Mouse (Mus musculus): ENCODE measurements around the gene Gsx2. TPM values are rescaled to one million over a fixed set of nuclear protein-coding genes. Genes with fewer than 3 reads are reported as not detected.

The Gsx2 gene
- polyA plus RNA-seq, 1 experiment from 2014 or later = 0.18 TPM

- Histone ChIP-seq H3K4me2 (ENCODE audit: low read length) (no peak overlapping the region), H3K36me3 (ENCODE audit: control insufficient read depth, insufficient read depth, low read length) (no peaks in the 10 kb centered on the region), H3K9me3 (ENCODE audit: control insufficient read depth, low read length) (no peaks in the 10 kb centered on the region), H3K4me1 (ENCODE audit: control insufficient read depth, insufficient read depth, low read depth, low read length) (peaks cover 11% of the 10 kb centered on the region), H3K27ac (ENCODE audit: low read depth, low read length) (no peak overlapping the region), H3K27me3 (replicated peaks; ENCODE audit: control insufficient read depth, insufficient read depth, low read length) (peaks cover 64% of the 10 kb centered on the region), H3K9ac (ENCODE audit: low read depth, low read length) (no peak overlapping the region), H3K4me3 (ENCODE audit: low read length) (no peak overlapping the region)
- 11% methylated on average over 4 of the region's 4 CpGs for WGBS
- ATAC-seq = no peak
Measured at GRCm38 (mm10) chr5:75074132-75074531, 1.3 kb upstream of the Gsx2 start.

- H3K9me3 ChIP-seq (ENCODE audit: control insufficient read depth, low read length) = no peaks in the 10 kb centered on the region
- H3K4me2 ChIP-seq (ENCODE audit: low read length) = peak overlapping the region; percentile 60; the same call in 1 of the 2 replicates
- H3K27ac ChIP-seq (ENCODE audit: low read depth, low read length) = no peak overlapping the region
- no peak overlapping the region for H3K4me3 ChIP-seq (ENCODE audit: low read length)
- H3K9ac ChIP-seq (ENCODE audit: low read depth, low read length) = no peak overlapping the region
- H3K36me3 ChIP-seq (ENCODE audit: control insufficient read depth, insufficient read depth, low read length) = no peaks in the 10 kb centered on the region
- WGBS = 13% methylated on average over 15 of the region's 15 CpGs
- ATAC-seq = no peak; the same call in 1 of the 2 replicates
- peaks cover 66% of the 10 kb centered on the region for H3K27me3 ChIP-seq (replicated peaks; ENCODE audit: control insufficient read depth, insufficient read depth, low read length)
- H3K4me1 ChIP-seq (ENCODE audit: control insufficient read depth, insufficient read depth, low read depth, low read length) = peaks cover 11% of the 10 kb centered on the region
Measured at GRCm38 (mm10) chr5:75074537-75075382, 641 bp upstream of the Gsx2 start.

- 3% methylated on average over 17 of the region's 17 CpGs for WGBS
- Histone ChIP-seq H3K4me1 (ENCODE audit: control insufficient read depth, insufficient read depth, low read depth, low read length) (peaks cover 11% of the 10 kb centered on the region), H3K4me3 (ENCODE audit: low read length) (peak overlapping the region; percentile 38), H3K4me2 (ENCODE audit: low read length) (peak overlapping the region; percentile 60), H3K36me3 (ENCODE audit: control insufficient read depth, insufficient read depth, low read length) (no peaks in the 10 kb centered on the region), H3K9me3 (ENCODE audit: control insufficient read depth, low read length) (no peaks in the 10 kb centered on the region), H3K27me3 (replicated peaks; ENCODE audit: control insufficient read depth, insufficient read depth, low read length) (peaks cover 71% of the 10 kb centered on the region), H3K9ac (ENCODE audit: low read depth, low read length) (no peak overlapping the region), H3K27ac (ENCODE audit: low read depth, low read length) (no peak overlapping the region)
- ATAC-seq = no peak
Measured at GRCm38 (mm10) chr5:75076326-75077050, 1.1 kb downstream of the Gsx2 start.

- H3K27ac ChIP-seq (ENCODE audit: low read depth, low read length) = no peak overlapping the region
- no peak overlapping the region for H3K4me3 ChIP-seq (ENCODE audit: low read length)
- H3K9me3 ChIP-seq (ENCODE audit: control insufficient read depth, low read length) = no peaks in the 10 kb centered on the region
- WGBS = under 1% methylated on average over 19 of the region's 19 CpGs
- no peak overlapping the region for H3K9ac ChIP-seq (ENCODE audit: low read depth, low read length)
- peaks cover 71% of the 10 kb centered on the region for H3K27me3 ChIP-seq (replicated peaks; ENCODE audit: control insufficient read depth, insufficient read depth, low read length)
- no peaks in the 10 kb centered on the region for H3K36me3 ChIP-seq (ENCODE audit: control insufficient read depth, insufficient read depth, low read length)
- no peak overlapping the region for H3K4me2 ChIP-seq (ENCODE audit: low read length)
- peaks cover 11% of the 10 kb centered on the region for H3K4me1 ChIP-seq (ENCODE audit: control insufficient read depth, insufficient read depth, low read depth, low read length)
- no peak for ATAC-seq
Measured at GRCm38 (mm10) chr5:75077051-75077380, 1.6 kb downstream of the Gsx2 start.

- Histone ChIP-seq H3K4me3 (ENCODE audit: low read length) (no peak overlapping the region), H3K36me3 (ENCODE audit: control insufficient read depth, insufficient read depth, low read length) (no peaks in the 10 kb centered on the region), H3K4me1 (ENCODE audit: control insufficient read depth, insufficient read depth, low read depth, low read length) (peaks cover 11% of the 10 kb centered on the region), H3K9ac (ENCODE audit: low read depth, low read length) (no peak overlapping the region), H3K27me3 (replicated peaks; ENCODE audit: control insufficient read depth, insufficient read depth, low read length) (peaks cover 65% of the 10 kb centered on the region), H3K4me2 (ENCODE audit: low read length) (no peak overlapping the region), H3K9me3 (ENCODE audit: control insufficient read depth, low read length) (no peaks in the 10 kb centered on the region), H3K27ac (ENCODE audit: low read depth, low read length) (no peak overlapping the region)
- WGBS = 1% methylated on average over 7 of the region's 7 CpGs
- ATAC-seq = no peak
Measured at GRCm38 (mm10) chr5:75079564-75079963, 4.2 kb downstream of the Gsx2 start.

GRCm38 (mm10) chr5:75082439-75082838 is 7.0 kb downstream of the Gsx2 start:
- peaks cover 4% of the 10 kb centered on the region for H3K4me1 ChIP-seq (ENCODE audit: control insufficient read depth, insufficient read depth, low read depth, low read length)
- H3K4me2 ChIP-seq (ENCODE audit: low read length) = no peak overlapping the region
- no peak overlapping the region for H3K27ac ChIP-seq (ENCODE audit: low read depth, low read length)
- H3K36me3 ChIP-seq (ENCODE audit: control insufficient read depth, insufficient read depth, low read length) = no peaks in the 10 kb centered on the region
- 3% methylated on average over 6 of the region's 6 CpGs for WGBS
- H3K27me3 ChIP-seq (replicated peaks; ENCODE audit: control insufficient read depth, insufficient read depth, low read length) = peaks cover 66% of the 10 kb centered on the region
- H3K9me3 ChIP-seq (ENCODE audit: control insufficient read depth, low read length) = no peaks in the 10 kb centered on the region
- no peak overlapping the region for H3K4me3 ChIP-seq (ENCODE audit: low read length)
- no peak overlapping the region for H3K9ac ChIP-seq (ENCODE audit: low read depth, low read length)
- ATAC-seq = peak; percentile 73

GRCm38 (mm10) chr5:75083061-75083460 is 7.7 kb downstream of the Gsx2 start:
- Histone ChIP-seq H3K4me1 (ENCODE audit: control insufficient read depth, insufficient read depth, low read depth, low read length) (peaks cover 4% of the 10 kb centered on the region), H3K4me2 (ENCODE audit: low read length) (peak overlapping the region; percentile 5; the same call in 1 of the 2 replicates), H3K27ac (ENCODE audit: low read depth, low read length) (no peak overlapping the region), H3K4me3 (ENCODE audit: low read length) (no peak overlapping the region), H3K9me3 (ENCODE audit: control insufficient read depth, low read length) (no peaks in the 10 kb centered on the region), H3K9ac (ENCODE audit: low read depth, low read length) (no peak overlapping the region), H3K27me3 (replicated peaks; ENCODE audit: control insufficient read depth, insufficient read depth, low read length) (peaks cover 63% of the 10 kb centered on the region), H3K36me3 (ENCODE audit: control insufficient read depth, insufficient read depth, low read length) (no peaks in the 10 kb centered on the region)
- WGBS = under 1% methylated on average over 13 of the region's 14 CpGs
- ATAC-seq = no peak

- Histone ChIP-seq H3K4me3 (ENCODE audit: low read length) (no peak overlapping the region), H3K4me2 (ENCODE audit: low read length) (peak overlapping the region; percentile 31; the same call in 1 of the 2 replicates), H3K27me3 (replicated peaks; ENCODE audit: control insufficient read depth, insufficient read depth, low read length) (peaks cover 55% of the 10 kb centered on the region), H3K9ac (ENCODE audit: low read depth, low read length) (no peak overlapping the region), H3K36me3 (ENCODE audit: control insufficient read depth, insufficient read depth, low read length) (no peaks in the 10 kb centered on the region), H3K9me3 (ENCODE audit: control insufficient read depth, low read length) (no peaks in the 10 kb centered on the region), H3K4me1 (ENCODE audit: control insufficient read depth, insufficient read depth, low read depth, low read length) (peaks cover 4% of the 10 kb centered on the region), H3K27ac (ENCODE audit: low read depth, low read length) (no peak overlapping the region)
- no peak for ATAC-seq
- WGBS = 1% methylated on average over 27 of the region's 27 CpGs
Measured at GRCm38 (mm10) chr5:75083591-75084392, 8.4 kb downstream of the Gsx2 start.
